ENCODE assay signal across 8 mouse cellular contexts in genomic region chr5:38532084-38532483, GRCm38 (mm10). TPM values are rescaled to one million over a fixed set of nuclear protein-coding genes. Genes with fewer than 3 reads are reported as not detected.
DNase-seq lines count a peak whose midpoint lies in the region; ATAC-seq lines count a peak whose summit lies in the region.

No protein-coding gene starts in this region.

- no peak for ATAC-seq in kidney, embryonic 15.5 days (replicated peaks; ENCODE audit: low FRiP score)

- peaks cover 100% of the 10 kb centered on the region for H3K36me3 ChIP-seq in kidney, embryonic 15.5 days

- WGBS in kidney, embryonic 15.5 days = 92% methylated on average over 4 of the region's 4 CpGs

- DNase-seq in adrenal gland, postnatal 10 days = peak; percentile 39
- DNase-seq in adrenal gland, adult 8-10 months = no peak
- DNase-seq in adrenal gland, postnatal 25 days = peak; percentile 14
- peak; percentile 53 to 59 for DNase-seq in heart, adult 9 months (ENCODE audit: low spot score in 2 of 2)
- peak; percentile 49 to 87 for DNase-seq in left cerebral cortex, postnatal 14 days (ENCODE audit: low spot score in 2 of 2)
- no peak for DNase-seq in kidney, adult 11 months
- no peak for DNase-seq in urinary bladder, postnatal 36 days (ENCODE audit: low spot score in 2 of 2)

- no peak overlapping the region for H3K9ac ChIP-seq in kidney, embryonic 15.5 days

- H3K27ac ChIP-seq in kidney, embryonic 15.5 days = no peak overlapping the region

- no peaks in the 10 kb centered on the region for H3K27me3 ChIP-seq in kidney, embryonic 15.5 days

- intact Hi-C loops in left cerebral cortex, postnatal 14 days (cut with DNase I) = no loop called here

- no peaks in the 10 kb centered on the region for H3K9me3 ChIP-seq in kidney, embryonic 15.5 days (replicated peaks)

- no peaks in the 10 kb centered on the region for H3K4me1 ChIP-seq in kidney, embryonic 15.5 days

- H3K4me2 ChIP-seq in kidney, embryonic 15.5 days = no peak overlapping the region

- no peak overlapping the region for H3K4me3 ChIP-seq in kidney, embryonic 15.5 days (replicated peaks)

RNA-seq across cellular contexts. Expression of gene Slc2a9, which starts 29.1 kb away (rescaled TPM):
- total RNA-seq in adrenal gland, postnatal 10 days (2021) = 10 to 100 TPM; 10.6 to 11.1 TPM
- 1 to 10 TPM; 1.4 to 6.2 (median 3.7) TPM for total RNA-seq in adrenal gland, adult 8-10 months (2022)
- total RNA-seq in adrenal gland, postnatal 25 days (2021) = 2.7 and 2.8 TPM in 2 replicates
- total RNA-seq in left cerebral cortex, postnatal 14 days (2021) = 1 to 10 TPM in 1 of 2 experiments, under 1 TPM in 1; 0.93 to 1.3 TPM
- polyA plus RNA-seq in kidney, embryonic 15.5 days (2015; fragmentation: Nextera tagmentation; extraction: Ambion mirVana) = 1.4 and 1.6 TPM in 2 replicates

RNA-seq across cellular contexts. Expression of gene Wdr1, which starts 30.9 kb away (rescaled TPM):
- 100 to 1,000 TPM; 118 to 136 TPM for total RNA-seq in adrenal gland, postnatal 10 days (2021)
- 100 to 1,000 TPM; 119 to 140 (median 124) TPM for total RNA-seq in adrenal gland, adult 8-10 months (2022)
- total RNA-seq in adrenal gland, postnatal 25 days (2021) = 119 and 124 TPM in 2 replicates
- total RNA-seq in left cerebral cortex, postnatal 14 days (2021) = 100 to 1,000 TPM; 196 to 199 TPM
- 195 and 206 TPM in 2 replicates for polyA plus RNA-seq in kidney, embryonic 15.5 days (2015; fragmentation: Nextera tagmentation; extraction: Ambion mirVana)

Comparison
In these comparisons a context has a peak if more than half of its experiments do, and no peak if none do; other contexts are left out.
1. DNase-seq: peak in adrenal gland, postnatal 10 days (single experiment), adrenal gland, postnatal 25 days (single experiment), heart, adult 9 months (2 of 2) and left cerebral cortex, postnatal 14 days (2 of 2); none in adrenal gland, adult 8-10 months (single experiment), kidney, adult 11 months (single experiment) and urinary bladder, postnatal 36 days (0 of 2).